In genomic region chr12:37881376-37881775, GRCm38 (mm10) we compare ENCODE assay signal across 10 mouse cellular contexts.
DNase-seq lines count a peak whose midpoint lies in the region; ATAC-seq lines count a peak whose summit lies in the region.
"Had no signal": no experiment of that assay in that cellular context is flagged by ENCODE, and none has a peak within 500 bp of the region (broad histone marks: within the 10 kb centered on the region; RNA-seq: fewer than 3 reads in every experiment).

No protein-coding gene starts in this region.

- H3K4me3 ChIP-seq in heart, embryonic 11.5 days (ENCODE audit: low read depth, low read length) = peak overlapping the region; percentile 42
- H3K4me3 ChIP-seq in forebrain, embryonic 13.5 days = peak overlapping the region; percentile 54
- no peak overlapping the region for H3K4me3 ChIP-seq in liver, embryonic 12.5 days
- H3K4me3 ChIP-seq: myocyte had no signal

- H3K4me1 ChIP-seq in heart, embryonic 11.5 days (ENCODE audit: control insufficient read depth, insufficient read depth, low read length) = 0 out of 2 replicates have a peak, but pooled peaks cover 3% of the 10 kb centered on the region
- H3K4me1 ChIP-seq in forebrain, embryonic 13.5 days = peaks cover 11% of the 10 kb centered on the region; the same call in 1 of the 2 replicates
- no peaks in the 10 kb centered on the region for H3K4me1 ChIP-seq in liver, embryonic 12.5 days

- H3K9me3 ChIP-seq in heart, embryonic 11.5 days (replicated peaks; ENCODE audit: control insufficient read depth, low read length) = no peaks in the 10 kb centered on the region
- H3K9me3 ChIP-seq in forebrain, embryonic 13.5 days (replicated peaks) = no peaks in the 10 kb centered on the region
- no peaks in the 10 kb centered on the region for H3K9me3 ChIP-seq in liver, embryonic 12.5 days (replicated peaks)

- no peaks in the 10 kb centered on the region for H3K27me3 ChIP-seq in heart, embryonic 11.5 days (ENCODE audit: control insufficient read depth, insufficient read depth, low read length)
- no peaks in the 10 kb centered on the region for H3K27me3 ChIP-seq in forebrain, embryonic 13.5 days
- H3K27me3 ChIP-seq in liver, embryonic 12.5 days (replicated peaks) = peaks cover 13% of the 10 kb centered on the region

- WGBS in heart, embryonic 11.5 days (ENCODE audit: insufficient replicate concordance) = 8% methylated on average over 10 of the region's 10 CpGs
- WGBS in forebrain, embryonic 13.5 days = under 1% methylated on average over 10 of the region's 10 CpGs
- 9% methylated on average over 10 of the region's 10 CpGs for WGBS in liver, embryonic 12.5 days (ENCODE audit: insufficient replicate concordance)

- no peak overlapping the region for H3K27ac ChIP-seq in heart, embryonic 11.5 days (ENCODE audit: low read depth, low read length)
- H3K27ac ChIP-seq in forebrain, embryonic 13.5 days = no peak overlapping the region
- no peak overlapping the region for H3K27ac ChIP-seq in liver, embryonic 12.5 days

- H3K4me2 ChIP-seq in heart, embryonic 11.5 days = peak overlapping the region; percentile 86
- H3K4me2 ChIP-seq in forebrain, embryonic 13.5 days = peak overlapping the region; percentile 89
- peak overlapping the region; percentile 55; the same call in 1 of the 2 replicates for H3K4me2 ChIP-seq in liver, embryonic 12.5 days

- no peak for ATAC-seq in heart, embryonic 11.5 days (replicated peaks; ENCODE audit: insufficient number of reproducible peaks, low FRiP score, low TSS enrichment)
- ATAC-seq in forebrain, embryonic 13.5 days = peak; percentile 37; the same call in 1 of the 2 replicates
- ATAC-seq in liver, embryonic 12.5 days = no peak
- no peak for ATAC-seq in activated CD4-positive, CD25-positive, alpha-beta regulatory T cell, adult 4 months

- no peak for DNase-seq in heart, adult 11 months
- peak; percentile 54 for DNase-seq in Muller cell, postnatal 12 days (ENCODE audit: inconsistent ontology term)
- no peak for DNase-seq in adrenal gland, adult 2 months
- no peak for DNase-seq in gastrocnemius, postnatal 25 days
- DNase-seq: kidney, adult 18-20 months had no signal

- no peaks in the 10 kb centered on the region for H3K36me3 ChIP-seq in heart, embryonic 11.5 days (ENCODE audit: control insufficient read depth, insufficient read depth, low read length)
- no peaks in the 10 kb centered on the region for H3K36me3 ChIP-seq in forebrain, embryonic 13.5 days (ENCODE audit: poor library complexity, severe bottlenecking)
- no peaks in the 10 kb centered on the region for H3K36me3 ChIP-seq in liver, embryonic 12.5 days

- no peak overlapping the region for H3K9ac ChIP-seq in heart, embryonic 11.5 days (ENCODE audit: low read depth, low read length)
- peak overlapping the region; percentile 68; the same call in 1 of the 2 replicates for H3K9ac ChIP-seq in forebrain, embryonic 13.5 days
- H3K9ac ChIP-seq in liver, embryonic 12.5 days = no peak overlapping the region
